Mouse (Mus musculus) myocyte (in vitro differentiated cells): ENCODE data around the gene Uaca.

Source experiments
- CEBPB ChIP-seq: IDR thresholded peaks from 2 replicates; pipeline ENCODE4 v1.6.1; 2011; ENCODE audit warnings: mild to moderate bottlenecking, moderate library complexity; ENCODE audit not compliant: poor library complexity, insufficient read depth, severe bottlenecking
- E2F4 ChIP-seq: IDR thresholded peaks from one replicate; pipeline ENCODE4 v1.6.1; 2011; ENCODE audit warnings: mild to moderate bottlenecking, control low read depth, moderate library complexity; ENCODE audit not compliant: insufficient read depth
- MAX ChIP-seq: IDR thresholded peaks from one replicate; pipeline ENCODE4 v1.6.1; 2011; ENCODE audit warnings: low read depth, mild to moderate bottlenecking, control low read depth
- MYOD1 ChIP-seq, 3 experiments: IDR thresholded peaks; one replicate each; pipeline ENCODE4 v1.6.1; 2011; ENCODE audit warnings: control low read depth in 2 of 3, low read depth in 2 of 3, mild to moderate bottlenecking in 2 of 3, moderate library complexity in 1 of 3; ENCODE audit not compliant: insufficient read length in 2 of 3, control insufficient read depth in 1 of 3
- MYOG ChIP-seq, 3 experiments: IDR thresholded peaks; one replicate each; pipeline ENCODE4 v1.6.1; 2011; ENCODE audit warnings: control low read depth in 2 of 3, low read depth in 2 of 3, mild to moderate bottlenecking in 2 of 3; ENCODE audit not compliant: insufficient read length in 2 of 3, control insufficient read depth in 1 of 3, insufficient read depth in 1 of 3
- POLR2A ChIP-seq: IDR thresholded peaks from one replicate; pipeline ENCODE4 v1.6.1; 2011; ENCODE audit warnings: low read depth, mild to moderate bottlenecking, control low read depth, moderate library complexity; ENCODE audit not compliant: insufficient read length
- POLR2AphosphoS2 ChIP-seq: IDR thresholded peaks from one replicate; pipeline ENCODE4 v1.6.1; 2011; ENCODE audit warnings: low read depth, control low read depth; ENCODE audit not compliant: insufficient read length
- REST ChIP-seq: IDR thresholded peaks from one replicate; pipeline ENCODE4 v1.6.1; 2011; ENCODE audit warnings: mild to moderate bottlenecking, control low read depth, moderate library complexity; ENCODE audit not compliant: insufficient read depth, insufficient read length
- SRF ChIP-seq: IDR thresholded peaks from one replicate; pipeline ENCODE4 v1.6.1; 2011; ENCODE audit warnings: low read depth; ENCODE audit not compliant: control insufficient read depth, insufficient read length
- TCF12 ChIP-seq: IDR thresholded peaks from one replicate; pipeline ENCODE4 v1.6.1; 2011; ENCODE audit warnings: mild to moderate bottlenecking, control low read depth; ENCODE audit not compliant: poor library complexity, insufficient read depth, severe bottlenecking
- TCF3 ChIP-seq: IDR thresholded peaks from one replicate; pipeline ENCODE4 v1.6.1; 2011; ENCODE audit warnings: low read depth, control low read depth; ENCODE audit not compliant: insufficient read length
- USF1 ChIP-seq: IDR thresholded peaks from one replicate; pipeline ENCODE4 v1.6.1; 2011; ENCODE audit warnings: low read depth, mild to moderate bottlenecking, control low read depth, moderate library complexity

DNA sequence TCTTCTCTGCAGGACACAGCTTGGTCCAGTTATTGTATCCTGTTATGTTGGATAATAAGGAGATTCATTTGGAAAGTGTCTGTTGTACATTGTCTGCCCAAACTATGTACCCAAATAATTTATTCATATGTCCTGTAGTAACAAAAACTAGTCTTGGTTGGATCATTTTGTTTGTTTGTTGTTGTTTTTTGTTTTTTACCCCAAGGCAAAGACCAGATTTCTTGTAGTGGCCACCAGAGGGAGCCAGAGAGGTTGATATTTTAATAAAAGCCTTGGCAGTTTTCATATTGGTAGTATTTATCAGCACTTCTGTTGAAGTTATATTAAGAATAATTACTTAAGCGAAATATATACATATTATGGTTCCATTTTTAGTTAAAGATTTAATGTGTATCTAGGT, 25.0 kb downstream of the Uaca start:
- TF ChIP-seq POLR2A (no peak), POLR2AphosphoS2 (no peak), MAX (no peak), MYOD1 (IDR thresholded peaks at IDR 0.05; ENCODE audit: control insufficient read depth in 1 of 3, insufficient read length in 2 of 3, low read depth in 2 of 3) (no peak), CEBPB (no peak), USF1 (no peak), TCF12 (no peak), E2F4 (no peak), SRF (no peak), MYOG (IDR thresholded peaks at IDR 0.05; ENCODE audit: control insufficient read depth in 1 of 3, insufficient read depth in 1 of 3, insufficient read length in 2 of 3, low read depth in 2 of 3) (no peak), TCF3 (no peak), REST (no peak)
